Mouse (Mus musculus) v-Abl transformed pro-B cells (cell line): Measurements from ENCODE around the gene Slc12a3.

Experiments
- in situ Hi-C, 2 experiments: fragments of 400-800 bp; cut with MboI; formaldehyde crosslinking; loops; one replicate each; pipeline ENCODE4 v1.15.1; 2025; ENCODE audit not compliant: unreplicated experiment in 2 of 2

The Slc12a3 gene

GRCm38 (mm10) chr8:94324071-94324470 is 4.9 kb upstream of the Slc12a3 start:
- in situ Hi-C loops, result loop anchor here (10.0 to 25.0 kb wide), 2 partner anchors 481 to 488 kb away; partner anchors contain the start of gene Ccl17 (in 1 of the 2)

- in situ Hi-C loops, result loop anchor here in 1 of 2 experiments (5.0 to 10.0 kb wide), 2 partner anchors 376 to 479 kb away; no protein-coding TSS in a partner anchor
These were observed 3.0 kb upstream of the Slc12a3 start for GRCm38 (mm10) chr8:94326016-94326415.

- in situ Hi-C loops, result loop anchor here (5.0 to 10.0 kb wide), 3 partner anchors 162 to 364 kb away; partner anchors contain the start of gene Pllp (in 1 of the 2)
These were observed 1.7 kb downstream of the Slc12a3 start for GRCm38 (mm10) chr8:94330733-94331132.

GRCm38 (mm10) chr8:94333345-94333744 is 4.3 kb downstream of the Slc12a3 start:
- in situ Hi-C loops, result loop anchor here (5.0 to 10.0 kb wide), 3 partner anchors 159 to 361 kb away; partner anchors contain the start of gene Pllp (in 1 of the 2)

- in situ Hi-C loops, result loop anchor here in 1 of 2 experiments (10.0 kb wide), 1 partner anchor 357 kb away; the partner anchor contains the start of gene Pllp
These were observed 8.6 kb downstream of the Slc12a3 start for GRCm38 (mm10) chr8:94337559-94337958.

GRCm38 (mm10) chr8:94340796-94341195 is 11.8 kb downstream of the Slc12a3 start:
- in situ Hi-C loops, result no loop called here

GRCm38 (mm10) chr8:94342691-94343090 is 13.7 kb downstream of the Slc12a3 start:
- in situ Hi-C loops, result no loop called here

- in situ Hi-C loops, result no loop called here
These were observed 14.3 kb downstream of the Slc12a3 start for GRCm38 (mm10) chr8:94343290-94343689.

- in situ Hi-C loops, result no loop called here
These were observed 14.8 kb downstream of the Slc12a3 start for GRCm38 (mm10) chr8:94343778-94344320.

- in situ Hi-C loops, result loop anchor here (5.0 kb wide), 1 partner anchor 37 kb away; no protein-coding TSS in a partner anchor
These were observed 16.7 kb downstream of the Slc12a3 start for GRCm38 (mm10) chr8:94345657-94346056.

GRCm38 (mm10) chr8:94346264-94346663 is 17.3 kb downstream of the Slc12a3 start:
- in situ Hi-C loops, result loop anchor here (5.0 kb wide), 1 partner anchor 36 kb away; no protein-coding TSS in a partner anchor

GRCm38 (mm10) chr8:94348425-94348824 is 19.4 kb downstream of the Slc12a3 start:
- in situ Hi-C loops, result loop anchor here (5.0 kb wide), 1 partner anchor 34 kb away; no protein-coding TSS in a partner anchor

- in situ Hi-C loops, result loop anchor here in 1 of 2 experiments (10.0 kb wide), 1 partner anchor 691 kb away; no protein-coding TSS in a partner anchor
These were observed 25.1 kb downstream of the Slc12a3 start for GRCm38 (mm10) chr8:94354069-94354531.

GRCm38 (mm10) chr8:94354571-94354970 is 25.6 kb downstream of the Slc12a3 start:
- in situ Hi-C loops, result loop anchor here in 1 of 2 experiments (10.0 kb wide), 1 partner anchor 690 kb away; no protein-coding TSS in a partner anchor

GRCm38 (mm10) chr8:94357220-94357619 is 28.2 kb downstream of the Slc12a3 start:
- in situ Hi-C loops, result loop anchor here in 1 of 2 experiments (10.0 kb wide), 1 partner anchor 688 kb away; no protein-coding TSS in a partner anchor

GRCm38 (mm10) chr8:94358541-94358940 is 29.5 kb downstream of the Slc12a3 start:
- in situ Hi-C loops, result loop anchor here in 1 of 2 experiments (10.0 kb wide), 1 partner anchor 686 kb away; no protein-coding TSS in a partner anchor

GRCm38 (mm10) chr8:94361774-94362431 is 32.9 kb downstream of the Slc12a3 start:
- in situ Hi-C loops, result no loop called here

- in situ Hi-C loops, result no loop called here
These were observed 33.7 kb downstream of the Slc12a3 start for GRCm38 (mm10) chr8:94362607-94363239.

GRCm38 (mm10) chr8:94363288-94363688 is 34.3 kb downstream of the Slc12a3 start:
- in situ Hi-C loops, result no loop called here

- in situ Hi-C loops, result no loop called here
These were observed 34.9 kb downstream of the Slc12a3 start for GRCm38 (mm10) chr8:94363906-94364305.
